Mouse (Mus musculus) MEL (cell line): ENCODE data around the gene Cnot4. TPM values are rescaled to one million over a fixed set of nuclear protein-coding genes. Genes with fewer than 3 reads are reported as not detected.
A peak's percentile ranks its signal among the peaks of the same experiment; 100 is the strongest.

Source experiments
- DNase-seq: peaks from one replicate; pipeline ENCODE4 v3.0.0; 2011; ENCODE audit warnings: low read depth, low spot score
- H3K27ac ChIP-seq: 2 replicates; pipeline ENCODE4 v1.5.1; 2012; ENCODE audit warnings: low read depth, mild to moderate bottlenecking, control low read depth, low read length, moderate library complexity; ENCODE audit not compliant: control insufficient read depth
- H3K27me3 ChIP-seq, 2 experiments: fragments of 150-350 bp in 1 of 2; sonication (generic) in 1 of 2; 2 replicates each; pipeline ENCODE4 v1.6.1; 2012; ENCODE audit warnings: low read length in 2 of 2, mild to moderate bottlenecking in 2 of 2, improper control_type of control experiment in 1 of 2, moderate library complexity in 1 of 2; ENCODE audit not compliant: insufficient read depth in 2 of 2, control insufficient read depth in 1 of 2
- H3K36me3 ChIP-seq, 2 experiments: 2 replicates each; pipeline ENCODE4 v1.6.1; 2012 to 2014; ENCODE audit warnings: low read length in 2 of 2, improper control_type of control experiment in 1 of 2, inconsistent platforms in 1 of 2, mild to moderate bottlenecking in 1 of 2; ENCODE audit not compliant: insufficient read depth in 2 of 2, control insufficient read depth in 1 of 2
- H3K4me1 ChIP-seq, 2 experiments: fragments of 150-350 bp in 1 of 2; sonication (generic) in 1 of 2; 2 replicates each; pipeline ENCODE4 v1.6.1; 2012; ENCODE audit warnings: low read length in 2 of 2, improper control_type of control experiment in 1 of 2, mild to moderate bottlenecking in 1 of 2; ENCODE audit not compliant: insufficient read depth in 2 of 2, control insufficient read depth in 1 of 2
- H3K4me3 ChIP-seq, 2 experiments: fragments of 150-350 bp in 1 of 2; sonication (generic) in 1 of 2; 2 replicates each; pipeline ENCODE4 v1.5.1; 2012; ENCODE audit warnings: low read depth in 2 of 2, low read length in 2 of 2, mild to moderate bottlenecking in 2 of 2, moderate library complexity in 2 of 2, control low read depth in 1 of 2, improper control_type of control experiment in 1 of 2; ENCODE audit not compliant: control insufficient read depth in 1 of 2, insufficient read depth in 1 of 2
- H3K79me2 ChIP-seq: 2 replicates; pipeline ENCODE4 v1.6.1; 2012; ENCODE audit warnings: mild to moderate bottlenecking, low read length, moderate library complexity; ENCODE audit not compliant: control insufficient read depth, poor library complexity, insufficient read depth
- H3K9ac ChIP-seq: 2 replicates; pipeline ENCODE4 v1.6.1; 2012; ENCODE audit warnings: low read depth, mild to moderate bottlenecking, control low read depth, low read length, moderate library complexity; ENCODE audit not compliant: control insufficient read depth, poor library complexity, severe bottlenecking
- H3K9me3 ChIP-seq: fragments of 150-350 bp; sonication (generic); replicated peaks from 2 replicates; pipeline ENCODE4 v1.6.1; 2012; ENCODE audit warnings: mild to moderate bottlenecking, low read length, improper control_type of control experiment, moderate library complexity; ENCODE audit not compliant: insufficient read depth
- BHLHE40 ChIP-seq: IDR thresholded peaks from 2 replicates; pipeline ENCODE4 v1.6.1; 2012; ENCODE audit warnings: low read depth, mild to moderate bottlenecking, inconsistent platforms, low read length, improper control_type of control experiment, borderline replicate concordance
- CHD1 ChIP-seq: IDR thresholded peaks from 2 replicates; pipeline ENCODE4 v1.6.1; 2012; ENCODE audit warnings: low read depth, mild to moderate bottlenecking, inconsistent platforms, low read length, improper control_type of control experiment
- CHD2 ChIP-seq: IDR thresholded peaks from 2 replicates; pipeline ENCODE4 v1.6.1; 2011; ENCODE audit warnings: low read length, improper control_type of control experiment
- CTCF ChIP-seq, 3 experiments: IDR thresholded peaks in 2 of 3; conservative IDR thresholded peaks in 1 of 3; 2 replicates each; pipeline ENCODE4 v1.5.1; 2011 to 2012; ENCODE audit warnings: low read length in 3 of 3, low read depth in 2 of 3, mild to moderate bottlenecking in 2 of 3, improper control_type of control experiment in 1 of 3, inconsistent platforms in 1 of 3, mixed read lengths in 1 of 3, moderate library complexity in 1 of 3; ENCODE audit not compliant: control insufficient read depth in 1 of 3, insufficient read depth in 1 of 3, poor library complexity in 1 of 3, severe bottlenecking in 1 of 3
- E2F4 ChIP-seq: IDR thresholded peaks from 2 replicates; pipeline ENCODE4 v1.6.1; 2011; ENCODE audit warnings: low read depth, low read length, improper control_type of control experiment, borderline replicate concordance
- ELF1 ChIP-seq: IDR thresholded peaks from 2 replicates; pipeline ENCODE4 v1.6.1; 2014; ENCODE audit warnings: low read depth, mild to moderate bottlenecking, inconsistent platforms, low read length, improper control_type of control experiment, moderate library complexity
- EP300 ChIP-seq, 2 experiments: IDR thresholded peaks; 2 replicates each; pipeline ENCODE4 v1.6.1; 2011; ENCODE audit warnings: improper control_type of control experiment in 2 of 2, low read length in 2 of 2, low read depth in 1 of 2, mild to moderate bottlenecking in 1 of 2
- ETS1 ChIP-seq: IDR thresholded peaks from 2 replicates; pipeline ENCODE4 v1.6.1; 2012; ENCODE audit warnings: low read depth, mild to moderate bottlenecking, inconsistent platforms, low read length, improper control_type of control experiment, moderate library complexity
- GATA1 ChIP-seq: IDR thresholded peaks from 2 replicates; pipeline ENCODE4 v1.6.1; 2011; ENCODE audit warnings: low read depth, low read length, improper control_type of control experiment
- HCFC1 ChIP-seq: IDR thresholded peaks from 2 replicates; pipeline ENCODE4 v1.6.1; 2012; ENCODE audit warnings: low read depth, mild to moderate bottlenecking, inconsistent platforms, low read length, improper control_type of control experiment, moderate library complexity
- JUND ChIP-seq: IDR thresholded peaks from 2 replicates; pipeline ENCODE4 v1.6.1; 2011; ENCODE audit warnings: low read depth, mild to moderate bottlenecking, improper control_type of control experiment, low read length
- KAT2A ChIP-seq: conservative IDR thresholded peaks from 2 replicates; pipeline ENCODE4 v1.6.1; 2012; ENCODE audit warnings: low read depth, low read length, improper control_type of control experiment, inconsistent platforms
- MAX ChIP-seq: IDR thresholded peaks from 2 replicates; pipeline ENCODE4 v1.6.1; 2011; ENCODE audit warnings: low read length, improper control_type of control experiment
- MAZ ChIP-seq: IDR thresholded peaks from 2 replicates; pipeline ENCODE4 v1.6.1; 2012; ENCODE audit warnings: low read depth, mild to moderate bottlenecking, inconsistent platforms, low read length, improper control_type of control experiment
- MEF2A ChIP-seq: IDR thresholded peaks from 2 replicates; pipeline ENCODE4 v1.6.1; 2014; ENCODE audit warnings: low read depth, mild to moderate bottlenecking, inconsistent platforms, low read length, improper control_type of control experiment; ENCODE audit not compliant: poor library complexity, insufficient replicate concordance, severe bottlenecking; ENCODE audit errors: extremely low read depth
- MXI1 ChIP-seq: IDR thresholded peaks from 2 replicates; pipeline ENCODE4 v1.6.1; 2011; ENCODE audit warnings: mild to moderate bottlenecking, low read depth, low read length, improper control_type of control experiment
- MYB ChIP-seq: IDR thresholded peaks from 2 replicates; pipeline ENCODE4 v1.6.1; 2011; ENCODE audit warnings: mild to moderate bottlenecking, low read depth, low read length, improper control_type of control experiment
- MYC ChIP-seq: IDR thresholded peaks from 2 replicates; pipeline ENCODE4 v1.6.1; 2011; ENCODE audit warnings: low read depth, mild to moderate bottlenecking, low read length, improper control_type of control experiment, moderate library complexity
- NELFE ChIP-seq: IDR thresholded peaks from 2 replicates; pipeline ENCODE4 v1.6.1; 2011; ENCODE audit warnings: low read depth, low read length, improper control_type of control experiment
- NRF1 ChIP-seq: IDR thresholded peaks from 2 replicates; pipeline ENCODE4 v1.6.1; 2014; ENCODE audit warnings: low read depth, mild to moderate bottlenecking, inconsistent platforms, low read length, improper control_type of control experiment, moderate library complexity; ENCODE audit not compliant: poor library complexity, insufficient read depth, severe bottlenecking
- POLR2A ChIP-seq, 2 experiments: IDR thresholded peaks; 2 replicates each; pipeline ENCODE4 v1.6.1; 2011 to 2012; ENCODE audit warnings: low read length in 2 of 2, mild to moderate bottlenecking in 2 of 2, control low read depth in 1 of 2, improper control_type of control experiment in 1 of 2, low read depth in 1 of 2, moderate library complexity in 1 of 2; ENCODE audit not compliant: control insufficient read depth in 1 of 2, insufficient read depth in 1 of 2, poor library complexity in 1 of 2
- POLR2AphosphoS2 ChIP-seq: IDR thresholded peaks from 2 replicates; pipeline ENCODE4 v1.6.1; 2011; ENCODE audit warnings: low read length, improper control_type of control experiment
- POLR2AphosphoS5 ChIP-seq: IDR thresholded peaks from 2 replicates; pipeline ENCODE4 v1.6.1; 2012; ENCODE audit warnings: low read depth, borderline replicate concordance, mild to moderate bottlenecking, inconsistent platforms, low read length, moderate library complexity, mixed read lengths
- SIN3A ChIP-seq: IDR thresholded peaks from 2 replicates; pipeline ENCODE4 v1.6.1; 2012; ENCODE audit warnings: low read length, improper control_type of control experiment, inconsistent platforms
- SMC3 ChIP-seq: IDR thresholded peaks from 2 replicates; pipeline ENCODE4 v1.6.1; 2011; ENCODE audit warnings: low read depth, low read length, improper control_type of control experiment
- TBP ChIP-seq: IDR thresholded peaks from 2 replicates; pipeline ENCODE4 v1.8.0; 2011; ENCODE audit warnings: low read depth, low read length, improper control_type of control experiment
- TCF12 ChIP-seq: IDR thresholded peaks from 2 replicates; pipeline ENCODE4 v1.6.1; 2014; ENCODE audit warnings: low read depth, mild to moderate bottlenecking, inconsistent platforms, low read length, improper control_type of control experiment, moderate library complexity
- UBTF ChIP-seq: IDR thresholded peaks from 2 replicates; pipeline ENCODE4 v1.6.1; 2012; ENCODE audit warnings: low read depth, mild to moderate bottlenecking, inconsistent platforms, low read length, improper control_type of control experiment, moderate library complexity, borderline replicate concordance; ENCODE audit not compliant: insufficient read depth
- USF1 ChIP-seq: IDR thresholded peaks from 2 replicates; pipeline ENCODE4 v1.6.1; 2014; ENCODE audit warnings: low read depth, mild to moderate bottlenecking, inconsistent platforms, low read length, improper control_type of control experiment, moderate library complexity
- USF2 ChIP-seq, 2 experiments: IDR thresholded peaks; 2 replicates each; pipeline ENCODE4 v1.6.1; 2011 to 2012; ENCODE audit warnings: improper control_type of control experiment in 2 of 2, low read length in 2 of 2, borderline replicate concordance in 1 of 2, inconsistent platforms in 1 of 2, low read depth in 1 of 2, mild to moderate bottlenecking in 1 of 2; ENCODE audit not compliant: insufficient read depth in 1 of 2
- ZKSCAN1 ChIP-seq: IDR thresholded peaks from 2 replicates; pipeline ENCODE4 v1.6.1; 2012; ENCODE audit warnings: low read depth, mild to moderate bottlenecking, inconsistent platforms, low read length, improper control_type of control experiment, moderate library complexity
- ZMIZ1 ChIP-seq: IDR thresholded peaks from 2 replicates; pipeline ENCODE4 v1.6.1; 2012; ENCODE audit warnings: low read depth, mild to moderate bottlenecking, inconsistent platforms, low read length, improper control_type of control experiment, moderate library complexity
- ZNF384 ChIP-seq: IDR thresholded peaks from 2 replicates; pipeline ENCODE4 v1.6.1; 2012; ENCODE audit warnings: low read depth, mild to moderate bottlenecking, inconsistent platforms, low read length, improper control_type of control experiment
- polyA plus RNA-seq, 2 experiments: library from polyadenylated mRNA; stranded (reverse) in 1 of 2; unstranded in 1 of 2; fragments of >175 nt in 1 of 2; fragments of >200 nt in 1 of 2; gene quantifications; 2 replicates each; pipeline versions ENCODE4 v1.2.1 to v1.2.4; 2012; ENCODE audit warnings: low replicate concordance in 2 of 2, low read depth in 1 of 2; ENCODE audit not compliant: insufficient read length in 2 of 2, insufficient read depth in 1 of 2, missing spikeins in 1 of 2
- total RNA-seq: library from RNA; depleted of rRNA; stranded (reverse); fragments of 300-350 nt; gene quantifications from 2 replicates; pipeline ENCODE4 v1.2.3, GENCODE M21; 2012; rRNA removed

Gene Cnot4
- total RNA-seq = 6.0 and 6.2 TPM in 2 replicates
- 10 to 100 TPM; 13.6 to 41.9 TPM for polyA plus RNA-seq

DNA sequence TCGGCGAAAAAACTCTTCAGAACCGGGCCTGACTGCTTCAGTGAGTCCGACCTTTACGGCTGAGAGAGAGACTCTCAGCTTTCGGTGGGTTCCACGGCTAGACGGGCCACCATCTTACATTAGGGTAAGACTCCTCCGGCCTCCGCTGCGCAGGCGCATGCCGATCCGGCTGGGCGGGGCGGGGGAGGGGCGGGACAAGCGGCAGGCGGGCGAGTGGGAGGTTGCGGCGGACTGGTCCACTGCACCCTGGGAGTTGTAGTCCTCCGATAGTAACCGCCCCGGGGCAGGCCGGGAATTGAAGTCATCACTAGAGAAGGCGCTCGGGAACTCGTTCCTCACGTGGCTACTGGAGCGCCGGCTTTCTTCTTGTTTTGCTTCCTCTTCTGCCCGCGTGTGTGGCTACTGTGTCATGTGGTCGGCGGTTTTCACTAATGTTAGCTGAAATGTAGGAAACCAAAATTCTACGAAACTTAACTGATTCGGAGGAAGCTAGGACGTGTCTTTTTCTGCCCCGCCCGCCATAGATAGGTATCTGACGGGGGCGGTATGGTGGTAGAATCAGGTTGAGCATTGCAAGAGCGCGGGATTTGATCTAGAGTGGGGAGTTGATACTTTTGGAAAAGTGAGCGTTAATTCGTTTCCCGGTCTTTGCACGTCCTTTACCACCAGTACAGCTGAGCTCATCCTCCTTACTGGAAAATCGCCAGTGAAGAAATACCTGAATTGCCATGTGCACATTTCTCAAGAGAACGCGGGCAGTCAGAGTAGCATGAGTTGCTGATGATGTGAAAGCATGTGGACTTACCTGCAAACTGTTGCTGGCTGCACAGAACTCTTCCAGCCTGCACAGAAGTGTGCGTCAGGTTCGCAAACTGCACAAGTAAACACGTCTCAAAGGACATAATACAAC, at the start of gene Cnot4:
Gene Cnot4, minus strand, starts transcription at position 146 of the 910 bp plus-strand sequence.
- Histone ChIP-seq H3K27ac (peak within 1 kb of the TSS; percentile 99), H3K9ac (peak within 1 kb of the TSS; percentile 99), H3K9me3 (no peaks in the 10 kb centered on the region), H3K27me3 (no peaks in the 10 kb centered on the region), H3K4me3 (peak within 1 kb of the TSS; percentile 89 to 99), H3K79me2 (peaks cover 27% of the 10 kb centered on the region), H3K4me1 (peaks cover 6 to 11% of the 10 kb centered on the region in 2 experiments; a peak in 3 of 4 replicates), H3K36me3 (peaks cover 0 to 20% of the 10 kb centered on the region in 2 experiments; a peak in 2 of 4 replicates)
- peak; percentile 99 for DNase-seq
- no peak for TF ChIP-seq ZKSCAN1
- peak; percentile 89 for TF ChIP-seq KAT2A
- TF ChIP-seq MEF2A = no peak
- TF ChIP-seq ETS1 = peak; percentile 79
- no peak for TF ChIP-seq MYB
- peak; percentile 86; the same call in 1 of the 2 replicates for TF ChIP-seq BHLHE40
- TF ChIP-seq HCFC1 = peak; percentile 98
- TF ChIP-seq USF1 = peak; percentile 95
- TF ChIP-seq MXI1 = peak; percentile 99
- TF ChIP-seq ZNF384 = 0 out of 2 replicates have a peak, but pooled peaks have one; percentile 14
- no peak for TF ChIP-seq EP300 (IDR thresholded peaks at IDR 0.05; ENCODE audit: low read depth in 1 of 2, low read length in 2 of 2)
- peak; percentile 98; the same call in 1 of the 2 replicates for TF ChIP-seq NRF1
- peak; percentile 95 for TF ChIP-seq MYC
- no peak for TF ChIP-seq UBTF
- peak; percentile 62 for TF ChIP-seq ELF1
- peak; percentile 99 for TF ChIP-seq SIN3A
- TF ChIP-seq GATA1 = peak; percentile 53; the same call in 1 of the 2 replicates
- no peak for TF ChIP-seq JUND
- 0 out of 2 replicates have a peak, but pooled peaks have one; percentile 49 for TF ChIP-seq E2F4
- peak; percentile 78 for TF ChIP-seq NELFE
- TF ChIP-seq TCF12 = peak; percentile 73
- TF ChIP-seq ZMIZ1 = peak; percentile 73; the same call in 1 of the 2 replicates
- peak; percentile 41; the same call in 1 of the 2 replicates for TF ChIP-seq CHD2
- TF ChIP-seq CTCF (IDR thresholded peaks at IDR 0.05 in 2 of 3, conservative IDR thresholded peaks at IDR 0.05 in 1 of 3; ENCODE audit: control insufficient read depth in 1 of 3, insufficient read depth in 1 of 3, low read depth in 2 of 3, low read length in 3 of 3, poor library complexity in 1 of 3, severe bottlenecking in 1 of 3) = no peak
- TF ChIP-seq POLR2AphosphoS2 = peak; percentile 76
- peak; percentile 73 for TF ChIP-seq TBP
- peak in 1 of 2 experiments; percentile 59; a peak in 1 of 4 replicates for TF ChIP-seq USF2 (IDR thresholded peaks at IDR 0.05; ENCODE audit: borderline replicate concordance in 1 of 2, insufficient read depth in 1 of 2, low read depth in 1 of 2, low read length in 2 of 2)
- 0 out of 2 replicates have a peak, but pooled peaks have one; percentile 73 for TF ChIP-seq CHD1
- TF ChIP-seq POLR2AphosphoS5 = no peak
- peak; percentile 56; the same call in 1 of the 2 replicates for TF ChIP-seq MAZ
- TF ChIP-seq SMC3 = no peak
- peak; percentile 97 for TF ChIP-seq MAX
- TF ChIP-seq POLR2A (IDR thresholded peaks at IDR 0.05; ENCODE audit: control insufficient read depth in 1 of 2, insufficient read depth in 1 of 2, low read depth in 1 of 2, low read length in 2 of 2, poor library complexity in 1 of 2) = peak; percentile 64 to 82; a peak in 3 of 4 replicates
